Mouse (Mus musculus) embryonic stem cell, embryonic (primary cell): ENCODE measurements around the gene Ube2l6.
"Not testable (repeated sequence)": the region's sequence is repeated elsewhere in the genome, so short reads cannot be mapped to it uniquely, and the experiment has no call there.

ENCODE experiments used
- CTCF ChIA-PET, 4 experiments: fragments of 300-600 bp in 2 of 4; fragments of 350-600 bp in 2 of 4; sonication (Branson Sonifier 250); formaldehyde crosslinking; loops; one replicate each; lab custom pipeline; 2022; ENCODE audit warnings: inconsistent platforms in 2 of 4; lab: Charles Lee
- POLR2A ChIA-PET, 4 experiments: fragments of 300-600 bp in 2 of 4; fragments of 350-600 bp in 2 of 4; sonication (Branson Sonifier 250); formaldehyde crosslinking; loops; one replicate each; lab custom pipeline; 2022; ENCODE audit warnings: antibody characterized with exemption in 4 of 4, inconsistent platforms in 1 of 4; lab: Charles Lee

Ube2l6 gene

DNA sequence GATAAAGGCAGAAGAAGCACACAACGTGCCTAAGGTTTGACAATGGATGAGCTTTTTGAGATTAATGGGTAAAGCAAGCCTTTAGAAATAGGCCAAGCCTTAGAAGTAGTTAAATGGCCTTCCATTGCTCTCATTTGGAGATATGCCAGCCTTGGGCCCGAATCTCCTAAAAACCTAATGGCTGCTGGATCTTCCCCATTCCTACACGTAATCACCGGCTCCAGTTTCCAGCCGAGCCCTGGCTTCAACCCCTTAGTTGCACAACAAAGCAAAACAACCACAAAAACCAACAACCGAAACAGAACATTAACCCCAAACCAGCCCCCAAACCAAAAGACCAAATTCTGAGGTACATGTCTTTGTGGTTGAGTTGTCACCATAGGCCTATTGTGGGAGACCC is 23.0 kb upstream of the Ube2l6 start:
- ChIA-PET CTCF (interaction anchor here (0.6 to 2.4 kb wide), 6 partner anchors 10 to 139 kb away, joined by 3 to 14 read pairs (median 5); partner anchors contain the start of gene Ube2l6 (in 1 of the 4)), POLR2A (interaction anchor here (0.8 to 10.9 kb wide), 33 partner anchors 8 to 125 kb away, joined by 3 to 267 read pairs (median 6); partner anchors contain the start of genes Gm19426 (in 3 of the 4), Ube2l6 (in 2 of the 4), Ypel4 (in 2 of the 4) and Clp1 (in 1 of the 4))

GRCm38 (mm10) chr2:84777706-84778105 is 20.9 kb upstream of the Ube2l6 start:
- CTCF ChIA-PET = interaction anchor here in 3 of 4 experiments (0.6 to 3.0 kb wide), 4 partner anchors 11 to 282 kb away, joined by 3 to 18 read pairs (median 6); no protein-coding TSS in a partner anchor

GRCm38 (mm10) chr2:84779210-84779609 is 19.4 kb upstream of the Ube2l6 start:
- CTCF ChIA-PET = interaction anchor here (0.5 to 3.0 kb wide), 26 partner anchors 9 to 257 kb away, joined by 3 to 29 read pairs (median 4); partner anchors contain the start of genes Ube2l6 (in 4 of the 4) and Smtnl1 (in 1 of the 4)
- POLR2A ChIA-PET = interaction anchor here (0.5 to 10.9 kb wide), 22 partner anchors 11 to 113 kb away, joined by 3 to 267 read pairs (median 4); partner anchors contain the start of genes Gm19426 (in 2 of the 4), Ube2l6 (in 2 of the 4), Ypel4 (in 2 of the 4) and Smtnl1 (in 1 of the 4)

More at GRCm38 (mm10) chr2:84777706-84778105, 20.9 kb upstream of the Ube2l6 start:
- POLR2A ChIA-PET = interaction anchor here in 3 of 4 experiments (0.7 to 10.9 kb wide), 10 partner anchors 11 to 90 kb away, joined by 3 to 267 read pairs (median 6); partner anchors contain the start of genes Gm19426 (in 2 of the 3), Ypel4 (in 2 of the 3) and Ube2l6 (in 1 of the 3)

DNA sequence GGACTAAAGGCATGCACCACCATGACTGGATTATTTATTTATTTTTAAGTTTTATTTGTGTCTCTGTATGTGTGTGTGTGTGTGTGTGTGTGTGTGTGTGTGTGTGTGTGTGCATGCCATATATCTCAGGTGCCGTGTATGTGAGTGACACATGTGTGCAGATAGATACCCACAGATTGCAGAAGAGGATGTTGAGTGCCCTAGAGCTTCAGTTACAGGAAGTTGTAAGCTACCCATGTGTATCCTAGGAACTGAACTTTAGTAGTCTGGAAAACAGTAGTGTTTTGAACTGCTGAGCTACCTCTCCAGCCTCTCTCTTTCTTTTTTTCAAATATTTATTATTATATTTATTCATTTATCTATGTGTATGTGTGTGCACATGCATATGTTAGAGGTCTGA is 15.3 kb upstream of the Ube2l6 start:
- POLR2A ChIA-PET = interaction anchor here in 2 of 4 experiments (0.8 to 14.9 kb wide), 8 partner anchors 8 to 45 kb away, joined by 3 to 156 read pairs (median 8); partner anchors contain the start of genes Serping1 (in 2 of the 2), Gm19426 (in 1 of the 2), Ube2l6 (in 1 of the 2) and Ypel4 (in 1 of the 2)
- CTCF ChIA-PET = interaction anchor here (0.6 to 1.9 kb wide), 6 partner anchors 15 to 342 kb away, joined by 3 to 9 read pairs (median 4); partner anchors contain the start of gene Ube2l6 (in 2 of the 4)

DNA sequence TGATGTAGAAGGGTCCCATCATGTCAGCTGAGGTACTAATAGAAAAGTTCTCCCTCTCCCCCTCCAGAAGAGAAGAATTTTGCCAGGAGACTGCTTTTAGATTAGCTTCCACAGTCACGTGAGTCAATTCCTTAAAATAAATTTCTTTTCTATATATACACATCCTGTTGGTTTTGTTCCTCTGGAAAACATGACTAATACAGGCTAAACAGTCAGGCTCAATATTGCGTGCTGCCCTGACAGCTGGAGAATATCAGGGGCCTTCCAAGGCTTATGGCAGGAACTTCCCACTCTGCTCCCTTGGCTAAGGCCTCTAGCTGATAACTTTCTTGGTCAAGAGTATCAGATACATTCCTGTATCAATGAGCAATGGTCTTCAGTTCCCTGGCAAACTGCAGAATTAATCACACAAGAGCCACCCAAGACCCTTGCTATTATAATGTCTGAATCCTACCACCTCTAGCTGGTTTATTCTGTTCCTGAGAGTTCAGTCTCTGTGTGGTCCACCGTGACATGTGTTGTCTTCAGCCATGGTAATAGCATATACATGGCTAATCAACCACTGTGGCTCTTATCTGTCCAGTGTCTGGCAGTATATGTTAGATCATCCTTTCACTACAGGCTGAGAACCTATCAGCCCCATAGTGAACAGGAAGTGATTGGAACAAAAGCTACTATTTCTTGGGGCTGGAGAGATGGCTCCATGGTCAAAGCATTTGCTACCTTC is 14.6 kb upstream of the Ube2l6 start:
- CTCF ChIA-PET = interaction anchor here (0.6 to 1.9 kb wide), 8 partner anchors 9 to 343 kb away, joined by 3 to 9 read pairs (median 4); partner anchors contain the start of genes Ube2l6 (in 3 of the 4) and Serping1 (in 1 of the 4)
- POLR2A ChIA-PET = interaction anchor here in 3 of 4 experiments (0.6 to 14.9 kb wide), 11 partner anchors 8 to 46 kb away, joined by 3 to 156 read pairs (median 5); partner anchors contain the start of genes Serping1 (in 2 of the 3), Gm19426 (in 1 of the 3), Ube2l6 (in 1 of the 3) and Ypel4 (in 1 of the 3)

DNA sequence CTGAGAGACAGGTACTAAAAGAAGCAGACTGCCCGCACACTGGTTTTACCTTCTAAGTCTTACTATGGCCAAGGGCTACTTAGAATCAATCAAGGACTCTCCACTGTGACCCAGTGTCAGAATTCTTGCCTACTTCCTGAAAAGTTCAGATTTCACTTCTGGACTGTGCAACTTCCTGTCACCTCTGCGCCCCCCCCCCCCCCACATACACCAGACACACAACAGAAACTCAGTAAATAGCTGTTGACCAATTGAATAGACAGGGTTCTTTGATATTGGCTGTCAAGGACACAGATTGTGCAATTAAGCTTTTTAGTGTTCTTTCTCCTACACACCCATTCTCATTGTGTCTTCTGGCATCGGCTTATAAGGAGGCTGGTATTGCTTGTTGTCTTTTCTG is 10.3 kb upstream of the Ube2l6 start:
- ChIA-PET POLR2A (interaction anchor here (0.6 to 14.9 kb wide), 24 partner anchors 10 to 303 kb away, joined by 3 to 156 read pairs (median 4); partner anchors contain the start of genes Gm19426 (in 2 of the 4), Ube2l6 (in 2 of the 4), Clp1 (in 1 of the 4) and Serping1 (in 1 of the 4)), CTCF (interaction anchor here in 3 of 4 experiments (0.5 to 2.4 kb wide), 13 partner anchors 9 to 102 kb away, joined by 3 to 11 read pairs (median 5); partner anchors contain the start of gene Ube2l6 (in 3 of the 3))

DNA sequence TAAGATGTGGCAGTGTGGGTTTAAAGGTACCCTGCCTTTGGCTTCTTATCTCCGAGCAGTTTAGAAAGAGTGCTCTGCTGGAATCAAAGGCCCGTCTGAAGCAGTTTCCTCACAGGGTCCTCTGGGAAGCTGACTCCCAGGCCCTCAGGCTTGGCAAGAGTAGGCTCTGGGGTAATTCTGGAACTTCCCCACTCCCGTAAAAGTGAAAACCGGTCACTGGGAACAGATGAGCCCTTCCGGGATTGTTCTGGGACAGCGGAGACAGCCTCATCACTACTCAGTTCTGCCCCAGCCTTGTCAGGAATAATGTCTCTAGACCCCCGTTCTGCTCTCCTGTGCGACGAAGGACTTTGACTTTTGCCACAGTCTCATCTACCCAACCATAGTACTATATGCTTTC is 8.2 kb upstream of the Ube2l6 start:
- ChIA-PET CTCF (interaction anchor here in 2 of 4 experiments (0.9 to 1.1 kb wide), 3 partner anchors 8 to 42 kb away, joined by 3 to 5 read pairs (median 3); partner anchors contain the start of gene Ube2l6 (in 2 of the 2)), POLR2A (interaction anchor here in 2 of 4 experiments (0.6 to 14.9 kb wide), 8 partner anchors 8 to 52 kb away, joined by 3 to 156 read pairs (median 4); partner anchors contain the start of genes Gm19426 (in 1 of the 2), Serping1 (in 1 of the 2), Ube2l6 (in 1 of the 2) and Ypel4 (in 1 of the 2))

GRCm38 (mm10) chr2:84792516-84792915 is 6.1 kb upstream of the Ube2l6 start:
- CTCF ChIA-PET = no interaction called here
- POLR2A ChIA-PET = interaction anchor here in 1 of 4 experiments (14.9 kb wide), 1 partner anchor 54 kb away, joined by 156 read pairs; the partner anchor contains the start of genes Gm19426 and Ypel4

- POLR2A ChIA-PET = interaction anchor here in 2 of 4 experiments (0.6 to 14.9 kb wide), 2 partner anchors 18 to 55 kb away, joined by 8 to 156 read pairs; partner anchors contain the start of genes Gm19426 (in 1 of the 2) and Ypel4 (in 1 of the 2)
- CTCF ChIA-PET = no interaction called here
These were observed 5.5 kb upstream of the Ube2l6 start for GRCm38 (mm10) chr2:84793154-84793553.

GRCm38 (mm10) chr2:84793871-84794270 is 4.8 kb upstream of the Ube2l6 start:
- CTCF ChIA-PET = no interaction called here
- POLR2A ChIA-PET = interaction anchor here in 2 of 4 experiments (0.6 to 14.9 kb wide), 2 partner anchors 19 to 55 kb away, joined by 8 to 156 read pairs; partner anchors contain the start of genes Gm19426 (in 1 of the 2) and Ypel4 (in 1 of the 2)

- CTCF ChIA-PET = interaction anchor here (0.5 to 3.4 kb wide), 83 partner anchors 8 to 346 kb away, joined by 3 to 70 read pairs (median 5); partner anchors contain the start of genes Serping1 (in 2 of the 4), Gm19426 (in 1 of the 4) and Smtnl1 (in 1 of the 4)
- POLR2A ChIA-PET = interaction anchor here (0.6 to 17.7 kb wide), 57 partner anchors 8 to 321 kb away, joined by 3 to 679 read pairs (median 4); partner anchors contain the start of genes Clp1 (in 2 of the 4), Gm19426 (in 2 of the 4), Serping1 (in 2 of the 4) and Selenoh (in 1 of the 4)
These were observed 665 bp upstream of the Ube2l6 start for GRCm38 (mm10) chr2:84797833-84798492.

GRCm38 (mm10) chr2:84799041-84799561 is 473 bp downstream of the Ube2l6 start:
- CTCF ChIA-PET = interaction anchor here (0.6 to 3.4 kb wide), 61 partner anchors 9 to 1105 kb away, joined by 3 to 70 read pairs (median 5); partner anchors contain the start of genes Serping1 (in 2 of the 4), Clp1 (in 1 of the 4), Gm19426 (in 1 of the 4) and Smtnl1 (in 1 of the 4)
- POLR2A ChIA-PET = interaction anchor here (0.5 to 17.7 kb wide), 54 partner anchors 9 to 252 kb away, joined by 3 to 679 read pairs (median 5); partner anchors contain the start of genes Clp1 (in 2 of the 4), Gm19426 (in 2 of the 4), Serping1 (in 2 of the 4) and Gm28635 (in 1 of the 4)

GRCm38 (mm10) chr2:84800304-84800703 is 1.7 kb downstream of the Ube2l6 start:
- CTCF ChIA-PET = no interaction called here
- POLR2A ChIA-PET = interaction anchor here in 3 of 4 experiments (0.5 to 17.7 kb wide), 5 partner anchors 9 to 194 kb away, joined by 4 to 679 read pairs (median 63); partner anchors contain the start of genes Gm19426 (in 2 of the 3) and Ypel4 (in 1 of the 3)

- CTCF ChIA-PET = not testable (repeated sequence)
- POLR2A ChIA-PET = interaction anchor here in 2 of 4 experiments (4.5 to 17.7 kb wide), 4 partner anchors 8 to 61 kb away, joined by 63 to 679 read pairs (median 191); partner anchors contain the start of genes Gm19426 (in 2 of the 2), Serping1 (in 1 of the 2) and Ypel4 (in 1 of the 2)
These were observed 2.6 kb downstream of the Ube2l6 start for GRCm38 (mm10) chr2:84801223-84801622.

DNA sequence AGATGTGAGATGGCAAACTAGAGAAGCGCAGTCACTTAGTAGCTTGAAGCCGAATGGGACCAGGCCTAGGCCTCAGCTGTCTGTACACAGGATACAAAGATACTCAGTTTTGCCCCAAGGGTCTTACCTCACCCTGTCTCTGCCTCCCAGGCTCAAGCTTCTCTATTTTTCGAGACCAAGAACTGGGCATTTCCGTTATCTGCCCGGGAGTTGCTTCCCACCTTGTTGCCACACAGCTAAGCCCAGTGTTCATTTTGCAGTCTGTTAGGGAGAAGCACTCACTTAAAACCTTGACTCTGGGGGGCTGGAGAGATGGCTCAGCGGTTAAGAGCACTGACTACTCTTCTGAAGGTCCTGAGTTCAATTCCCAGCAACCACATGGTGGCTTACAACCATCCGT is 5.3 kb downstream of the Ube2l6 start:
- CTCF ChIA-PET = interaction anchor here in 3 of 4 experiments (0.6 to 2.9 kb wide), 15 partner anchors 8 to 85 kb away, joined by 3 to 13 read pairs (median 3); partner anchors contain the start of gene Smtnl1 (in 1 of the 3)
- POLR2A ChIA-PET = interaction anchor here (0.7 to 17.7 kb wide), 37 partner anchors 9 to 243 kb away, joined by 3 to 679 read pairs (median 5); partner anchors contain the start of genes Clp1 (in 2 of the 4), Gm19426 (in 2 of the 4), Serping1 (in 2 of the 4) and Slc43a1 (in 2 of the 4)
